Mouse (Mus musculus) E14TG2a.4 (cell line): ENCODE data around the gene Kctd2.
"Not testable (repeated sequence)": the region's sequence is repeated elsewhere in the genome, so short reads cannot be mapped to it uniquely, and the experiment has no call there.

ENCODE experiments used
- H3K27me3 ChIP-seq: 2 replicates; pipeline ENCODE4 v1.6.1; 2014; ENCODE audit warnings: low read length, control low read depth; ENCODE audit not compliant: insufficient read depth
- H3K36me3 ChIP-seq: 2 replicates; pipeline ENCODE4 v1.6.1; 2014; ENCODE audit warnings: low read length, control low read depth; ENCODE audit not compliant: insufficient read depth
- H3K4me1 ChIP-seq: replicated peaks from 2 replicates; pipeline ENCODE4 v1.6.1; 2014; ENCODE audit warnings: low read depth, low read length, control low read depth
- H3K4me3 ChIP-seq: replicated peaks from 2 replicates; pipeline ENCODE4 v1.5.1; 2014; ENCODE audit warnings: mild to moderate bottlenecking, low read length
- H3K9me3 ChIP-seq: 2 replicates; pipeline ENCODE4 v1.6.1; 2014; ENCODE audit warnings: low read length, control low read depth
- CTCF ChIP-seq: conservative IDR thresholded peaks from 2 replicates; pipeline ENCODE4 v1.5.1; 2014; ENCODE audit warnings: low read length
- NANOG ChIP-seq: IDR thresholded peaks from 2 replicates; pipeline ENCODE4 v1.6.1; 2014; ENCODE audit warnings: borderline replicate concordance, low read length, mixed read lengths
- POU5F1 ChIP-seq: IDR thresholded peaks from 2 replicates; pipeline ENCODE4 v1.6.1; 2014; ENCODE audit warnings: low read length, borderline replicate concordance

The Kctd2 gene

DNA sequence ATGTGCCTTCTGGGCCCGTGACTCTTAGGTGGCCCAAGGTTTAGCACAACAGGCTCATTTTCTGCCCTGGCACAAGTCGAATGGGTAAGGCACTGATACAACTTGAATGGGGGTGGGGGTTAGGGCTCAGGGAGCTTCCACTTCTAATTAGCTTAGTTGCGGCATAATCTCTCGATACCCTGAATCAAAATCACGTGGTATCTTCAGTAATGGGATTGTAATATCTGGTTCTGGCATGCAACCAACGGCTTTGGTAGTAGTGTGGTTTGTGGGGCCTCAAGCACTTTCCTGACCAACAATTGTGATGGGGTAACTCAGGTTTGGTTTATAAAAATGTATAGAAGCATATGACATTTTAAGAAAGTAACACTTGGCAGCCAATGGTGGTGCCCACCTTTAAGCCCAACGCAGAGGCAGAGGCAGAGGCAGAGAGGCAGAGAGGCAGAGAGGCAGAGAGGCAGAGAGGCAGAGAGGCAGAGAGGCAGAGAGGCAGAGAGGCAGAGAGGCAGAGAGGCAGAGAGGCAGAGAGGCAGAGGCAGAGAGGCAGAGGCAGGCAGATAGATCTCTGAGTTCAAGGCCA, 32.4 kb downstream of the Kctd2 start:
- TF ChIP-seq NANOG (no peak), CTCF (no peak), POU5F1 (no peak)
- peaks cover 3% of the 10 kb centered on the region; the same call in 1 of the 2 replicates for H3K9me3 ChIP-seq
- peaks cover 56% of the 10 kb centered on the region for H3K4me1 ChIP-seq
- no peaks in the 10 kb centered on the region for H3K36me3 ChIP-seq
- H3K27me3 ChIP-seq: peaks cover 45% of the 10 kb centered on the region
- H3K4me3 ChIP-seq: no peak overlapping the region

DNA sequence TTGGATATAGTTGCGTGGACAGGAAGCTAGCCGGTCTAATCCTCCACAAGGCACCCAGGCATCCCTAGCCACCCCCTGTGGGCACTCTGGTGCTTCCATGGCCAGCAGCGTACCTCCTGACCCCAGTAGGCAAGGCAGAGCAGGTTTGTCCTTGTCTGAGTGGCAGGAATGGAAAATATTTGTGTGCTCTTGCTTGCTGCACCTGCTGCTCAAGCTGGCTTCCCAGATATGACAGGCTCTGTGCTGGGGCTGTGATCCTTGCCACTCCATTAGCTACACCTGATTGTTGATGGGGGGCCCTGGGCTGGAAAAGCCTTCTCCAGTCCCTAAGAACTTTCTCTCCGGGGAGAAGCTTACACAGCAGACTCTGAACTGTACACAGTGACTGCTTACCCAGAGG, 33.4 kb downstream of the Kctd2 start:
- no peak for TF ChIP-seq CTCF
- TF ChIP-seq NANOG: no peak

DNA sequence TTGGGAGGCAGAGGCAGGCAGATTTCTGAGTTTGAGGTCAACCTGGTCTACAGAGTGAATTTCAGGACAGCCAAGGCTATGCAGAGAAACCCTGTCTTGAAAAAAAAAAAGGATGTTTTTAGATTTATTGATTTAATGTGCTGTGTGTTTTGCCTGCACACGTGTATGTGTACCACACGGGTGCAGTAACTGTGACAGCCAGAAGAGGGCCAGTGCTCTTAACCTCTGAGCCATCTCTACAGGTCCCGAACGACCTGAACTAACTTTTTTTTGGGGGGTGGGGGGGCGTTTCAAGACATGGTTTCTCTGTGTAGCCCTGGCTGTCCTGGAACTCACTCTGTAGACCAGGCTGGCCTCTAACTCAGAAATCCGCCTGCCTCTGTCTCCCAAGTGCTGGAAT, 34.9 kb downstream of the Kctd2 start:
- TF ChIP-seq CTCF: peak; percentile 66
- H3K4me3 ChIP-seq, H3K9me3 ChIP-seq, H3K36me3 ChIP-seq: not testable (repeated sequence)
- Histone ChIP-seq H3K4me1 (peaks cover 38% of the 10 kb centered on the region), H3K27me3 (peaks cover 25% of the 10 kb centered on the region)

More for the DNA sequence above, 33.4 kb downstream of the Kctd2 start:
- H3K4me3 ChIP-seq: no peak overlapping the region
- H3K36me3 ChIP-seq: no peaks in the 10 kb centered on the region
- peaks cover 3% of the 10 kb centered on the region; the same call in 1 of the 2 replicates for H3K9me3 ChIP-seq
- H3K4me1 ChIP-seq: peaks cover 53% of the 10 kb centered on the region
- peaks cover 39% of the 10 kb centered on the region for H3K27me3 ChIP-seq

DNA sequence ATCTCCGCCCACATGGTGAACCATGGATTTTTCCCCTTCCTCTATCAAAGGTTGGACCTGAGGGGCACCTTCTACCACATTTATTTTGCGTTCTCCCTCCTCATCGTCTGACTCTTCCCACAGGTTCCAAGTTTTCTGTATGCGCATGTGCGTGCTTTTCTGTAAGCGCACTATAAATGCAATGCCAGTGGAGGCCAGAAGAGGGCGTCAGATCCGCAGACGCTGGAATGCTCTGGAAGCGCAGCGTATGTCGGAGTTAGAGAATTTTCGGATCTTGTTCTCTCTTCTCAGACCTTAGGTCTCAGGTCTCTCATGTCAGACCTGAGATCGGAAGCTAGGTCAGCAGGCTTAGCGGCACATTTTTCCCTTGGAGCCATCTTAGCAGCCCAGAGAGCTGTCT, 35.7 kb downstream of the Kctd2 start:
- peaks cover 3% of the 10 kb centered on the region; the same call in 1 of the 2 replicates for H3K9me3 ChIP-seq
- peaks cover 36% of the 10 kb centered on the region for H3K4me1 ChIP-seq
- peaks cover 21% of the 10 kb centered on the region for H3K27me3 ChIP-seq
- TF ChIP-seq CTCF (peak; percentile 91), NANOG (no peak), POU5F1 (peak; percentile 61; the same call in 1 of the 2 replicates)
- no peaks in the 10 kb centered on the region for H3K36me3 ChIP-seq
- H3K4me3 ChIP-seq: no peak overlapping the region

DNA sequence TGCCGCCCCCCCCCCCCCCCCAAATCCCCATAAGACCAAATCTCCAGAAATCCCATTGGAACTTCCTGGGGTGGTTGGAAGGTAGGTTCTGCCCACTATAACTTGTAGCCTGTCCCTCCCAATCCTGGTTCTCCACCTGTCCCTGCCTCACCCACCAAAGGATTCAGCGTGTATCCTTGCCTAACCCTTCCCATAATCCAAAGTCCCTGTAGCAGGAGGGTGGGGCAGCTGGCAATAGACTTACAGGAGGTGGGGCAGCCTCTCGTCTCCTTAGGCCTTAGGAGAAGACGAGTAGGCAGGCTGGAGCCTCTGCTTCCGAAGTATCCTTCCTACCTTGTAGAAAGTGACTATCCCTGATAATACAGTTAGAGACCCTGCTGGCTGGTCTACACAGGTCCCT, 36.3 kb downstream of the Kctd2 start:
- H3K9me3 ChIP-seq: peaks cover 3% of the 10 kb centered on the region; the same call in 1 of the 2 replicates
- peaks cover 40% of the 10 kb centered on the region for H3K4me1 ChIP-seq
- TF ChIP-seq POU5F1 (no peak), CTCF (no peak), NANOG (no peak)
- H3K36me3 ChIP-seq: no peaks in the 10 kb centered on the region
- peaks cover 18% of the 10 kb centered on the region for H3K27me3 ChIP-seq
- 0 out of 2 replicates have a peak overlapping the region, but pooled peaks have one; percentile 1 for H3K4me3 ChIP-seq

DNA sequence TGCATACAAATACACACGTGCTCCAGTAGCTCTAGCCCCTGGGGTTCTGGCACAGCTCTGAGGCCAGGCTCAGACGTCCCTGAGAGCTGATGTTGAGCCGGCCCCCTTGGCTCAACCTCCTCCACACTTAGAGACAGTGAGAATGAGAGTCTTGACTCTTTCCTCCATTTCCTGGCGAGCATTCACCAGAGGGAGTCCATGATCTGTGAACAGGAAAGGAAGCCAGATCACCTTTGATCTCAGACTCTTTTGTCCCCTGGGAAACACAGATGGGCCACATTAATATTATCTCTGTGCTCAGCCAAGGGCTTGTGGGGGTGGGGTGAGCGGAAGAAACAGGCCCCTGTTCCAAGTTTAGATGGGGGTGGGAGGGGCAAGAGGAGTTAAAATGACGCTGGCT, 37.5 kb downstream of the Kctd2 start:
- H3K4me1 ChIP-seq: peaks cover 46% of the 10 kb centered on the region
- H3K4me3 ChIP-seq: no peak overlapping the region
- no peaks in the 10 kb centered on the region for H3K36me3 ChIP-seq
- TF ChIP-seq NANOG (no peak), CTCF (no peak), POU5F1 (no peak)
- no peaks in the 10 kb centered on the region for H3K9me3 ChIP-seq
- H3K27me3 ChIP-seq: peaks cover 18% of the 10 kb centered on the region

- Histone ChIP-seq H3K4me1 (peaks cover 62% of the 10 kb centered on the region), H3K4me3 (no peak overlapping the region), H3K27me3 (peaks cover 22% of the 10 kb centered on the region), H3K9me3 (no peaks in the 10 kb centered on the region), H3K36me3 (no peaks in the 10 kb centered on the region)
- TF ChIP-seq POU5F1 (no peak), NANOG (no peak), CTCF (no peak)
Measured at GRCm38 (mm10) chr11:115460976-115461375, 41.0 kb downstream of the Kctd2 start.

DNA sequence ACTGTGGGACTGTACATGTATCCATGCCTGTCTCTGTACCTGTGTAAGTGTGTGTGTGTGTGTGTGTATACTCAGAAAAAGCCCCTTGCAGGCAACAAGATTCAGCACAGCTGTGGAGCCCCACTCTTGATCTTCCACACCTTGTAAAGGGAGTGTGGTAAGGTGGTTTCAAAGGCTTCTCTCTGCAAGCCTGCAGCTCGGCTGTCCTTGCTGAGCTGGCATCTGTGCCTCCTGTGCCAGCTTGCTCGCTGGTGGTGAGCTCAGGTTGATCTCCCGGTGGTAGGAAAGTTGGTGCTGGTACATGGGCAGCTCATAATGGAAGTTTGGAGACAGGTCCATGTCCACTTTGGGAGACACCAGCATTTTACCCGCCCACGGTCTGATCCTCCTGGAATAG, 41.9 kb downstream of the Kctd2 start:
- H3K9me3 ChIP-seq: no peaks in the 10 kb centered on the region
- H3K4me1 ChIP-seq: peaks cover 53% of the 10 kb centered on the region
- TF ChIP-seq NANOG (no peak), CTCF (no peak), POU5F1 (no peak)
- peaks cover 15% of the 10 kb centered on the region for H3K27me3 ChIP-seq
- no peaks in the 10 kb centered on the region for H3K36me3 ChIP-seq
- H3K4me3 ChIP-seq: no peak overlapping the region

- peak within 1 kb of the TSS; percentile 17; the same call in 1 of the 2 replicates for H3K4me3 ChIP-seq
- H3K4me1 ChIP-seq: peaks cover 50% of the 10 kb centered on the region
- peaks cover 15% of the 10 kb centered on the region for H3K27me3 ChIP-seq
- TF ChIP-seq CTCF (no peak), POU5F1 (no peak), NANOG (no peak)
- no peaks in the 10 kb centered on the region for H3K36me3 ChIP-seq
- no peaks in the 10 kb centered on the region for H3K9me3 ChIP-seq
Measured at GRCm38 (mm10) chr11:115462243-115462891, 42.4 kb downstream of the Kctd2 start, which contains the start of gene Slc16a5. Slc16a5 (plus strand) TSS chr11:115462474.
